Mouse (Mus musculus): ENCODE data around the gene Fbxo45. TPM values are rescaled to one million over a fixed set of nuclear protein-coding genes. Genes with fewer than 3 reads are reported as not detected.
A peak's percentile ranks its signal among the peaks of the same experiment; 100 is the strongest.

Fbxo45 gene
- polyA plus RNA-seq, 1 experiment = 29.6 TPM

DNA sequence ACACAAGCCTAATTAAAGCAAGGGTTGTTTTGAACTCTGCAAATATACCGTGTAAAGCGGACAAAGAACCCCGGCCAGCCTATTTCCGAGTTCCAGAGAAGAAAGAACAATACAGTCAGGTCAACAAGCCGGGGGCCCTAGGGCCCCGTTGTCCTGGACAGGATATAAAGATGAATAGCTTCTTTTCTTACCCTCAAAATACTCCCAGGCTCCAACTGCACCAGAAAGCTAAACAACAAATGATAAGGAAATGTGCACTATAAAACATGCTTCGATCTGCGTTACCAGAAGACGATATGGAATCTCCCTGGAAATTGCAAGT lies 46.0 kb downstream of the Fbxo45 start:
- Histone ChIP-seq H3K27me3 (ENCODE audit: control insufficient read depth, insufficient read depth, low read length) (no peaks in the 10 kb centered on the region), H3K27ac (ENCODE audit: insufficient read depth, low read length) (no peak overlapping the region; the same call in 1 of the 2 replicates), H3K4me1 (ENCODE audit: control insufficient read depth, insufficient read depth, low read length) (no peaks in the 10 kb centered on the region), H3K4me3 (replicated peaks; ENCODE audit: insufficient read depth, low read depth, low read length) (no peak overlapping the region)
- WGBS = 37% methylated on average over 9 of the region's 9 CpGs
- no peak for DNase-seq
- no peak for TF ChIP-seq CTCF (IDR thresholded peaks at IDR 0.05; ENCODE audit: borderline replicate concordance, insufficient read depth, low read depth, low read length)
- no peak for TF ChIP-seq POLR2A (IDR thresholded peaks at IDR 0.05; ENCODE audit: borderline replicate concordance, insufficient read depth, low read length)

DNA sequence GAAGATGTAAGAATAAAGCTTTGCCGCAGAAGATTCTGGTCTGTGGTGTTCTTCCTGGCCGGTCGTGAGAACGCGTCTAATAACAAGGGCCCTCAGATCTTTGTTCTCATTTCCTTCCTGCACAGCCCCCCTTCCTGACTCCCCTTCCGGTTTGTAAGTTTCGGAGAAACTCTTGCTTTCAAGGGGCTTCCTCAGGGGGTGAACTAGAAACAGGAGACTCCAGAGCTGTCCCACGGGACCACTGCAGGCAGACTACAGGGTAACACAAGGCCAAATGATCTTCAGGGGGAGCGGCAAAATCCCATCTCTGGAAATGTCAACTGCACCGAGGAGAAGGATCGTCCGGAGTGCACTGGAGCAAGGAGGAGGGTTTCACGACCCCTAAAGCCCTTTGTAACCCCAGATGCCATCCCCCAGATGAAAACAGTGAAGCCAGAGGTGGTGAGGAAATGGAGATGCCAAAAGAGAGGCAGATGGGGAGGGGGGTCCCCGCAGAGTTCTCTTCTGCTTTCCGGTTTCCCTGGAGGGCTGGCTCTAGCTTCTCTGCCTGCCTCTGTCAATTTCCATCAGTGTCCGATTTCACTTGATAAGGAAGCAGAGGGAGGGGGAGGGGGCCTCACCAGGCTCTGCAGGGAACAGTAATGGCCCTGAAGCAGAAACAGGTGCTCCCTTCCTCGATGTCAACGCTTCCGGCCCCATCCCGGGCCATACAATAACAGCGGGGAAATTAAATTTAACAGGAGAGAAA lies 46.5 kb downstream of the Fbxo45 start:
- no peak for DNase-seq
- Histone ChIP-seq H3K27ac (ENCODE audit: insufficient read depth, low read length) (peak overlapping the region; percentile 59; the same call in 1 of the 2 replicates), H3K4me1 (ENCODE audit: control insufficient read depth, insufficient read depth, low read length) (no peaks in the 10 kb centered on the region), H3K4me3 (replicated peaks; ENCODE audit: insufficient read depth, low read depth, low read length) (peak overlapping the region; percentile 46), H3K27me3 (ENCODE audit: control insufficient read depth, insufficient read depth, low read length) (no peaks in the 10 kb centered on the region)
- 30% methylated on average over 21 of the region's 21 CpGs for WGBS
- no peak for TF ChIP-seq POLR2A (IDR thresholded peaks at IDR 0.05; ENCODE audit: borderline replicate concordance, insufficient read depth, low read length)
- TF ChIP-seq CTCF (IDR thresholded peaks at IDR 0.05; ENCODE audit: borderline replicate concordance, insufficient read depth, low read depth, low read length) = no peak

DNA sequence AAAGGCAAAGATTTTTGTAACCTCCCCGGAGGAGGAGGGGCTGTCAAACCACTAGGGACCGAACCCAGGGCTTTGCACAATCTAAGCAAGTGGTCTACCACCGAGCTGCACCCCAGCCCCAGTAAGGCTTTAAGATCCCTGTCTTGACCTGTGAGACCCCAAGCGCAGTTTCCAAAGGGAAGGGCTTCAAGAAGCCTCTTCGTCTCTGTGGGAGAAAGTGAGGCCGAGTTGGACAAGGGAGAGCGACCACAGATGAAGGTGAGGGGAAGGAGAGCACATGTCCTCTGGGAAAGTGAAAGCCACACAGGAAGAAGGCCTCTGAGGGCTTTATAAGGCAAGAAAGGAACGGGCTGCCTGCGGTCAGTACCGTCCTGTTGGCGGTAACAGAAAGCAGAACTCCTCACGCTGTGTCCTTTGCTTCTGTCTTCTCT lies 56.9 kb downstream of the Fbxo45 start:
- H3K4me3 ChIP-seq (replicated peaks; ENCODE audit: insufficient read depth, low read depth, low read length) = no peak overlapping the region
- H3K27ac ChIP-seq (ENCODE audit: insufficient read depth, low read length) = no peak overlapping the region
- no peak for DNase-seq
- TF ChIP-seq POLR2A (IDR thresholded peaks at IDR 0.05; ENCODE audit: borderline replicate concordance, insufficient read depth, low read length) = no peak
- TF ChIP-seq CTCF (IDR thresholded peaks at IDR 0.05; ENCODE audit: borderline replicate concordance, insufficient read depth, low read depth, low read length) = no peak
- H3K4me1 ChIP-seq (ENCODE audit: control insufficient read depth, insufficient read depth, low read length) = peaks cover 6% of the 10 kb centered on the region; the same call in 1 of the 2 replicates
- 79% methylated on average over 12 of the region's 12 CpGs for WGBS
- no peaks in the 10 kb centered on the region for H3K27me3 ChIP-seq (ENCODE audit: control insufficient read depth, insufficient read depth, low read length)

DNA sequence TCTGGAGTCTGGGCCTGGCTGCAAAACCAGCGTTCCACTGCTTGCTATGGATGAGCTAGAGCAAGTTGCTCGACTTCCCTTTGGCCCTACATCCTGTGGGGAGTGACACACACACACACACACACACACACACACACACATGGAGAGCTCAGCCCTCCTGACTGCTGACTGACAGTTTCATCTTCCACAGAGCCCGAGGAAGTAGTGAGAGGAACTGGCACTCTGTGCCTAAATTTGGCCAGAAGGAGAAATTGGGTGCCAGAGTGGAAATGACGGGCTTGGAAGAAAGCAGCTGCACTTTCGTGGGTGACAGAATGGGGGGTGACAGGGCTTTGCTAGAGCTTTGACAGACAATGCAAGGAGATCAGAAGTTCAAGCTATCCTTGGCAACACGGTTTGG lies 57.8 kb downstream of the Fbxo45 start:
- TF ChIP-seq POLR2A (IDR thresholded peaks at IDR 0.05; ENCODE audit: borderline replicate concordance, insufficient read depth, low read length) (no peak), CTCF (IDR thresholded peaks at IDR 0.05; ENCODE audit: borderline replicate concordance, insufficient read depth, low read depth, low read length) (no peak)
- no peak for DNase-seq
- WGBS = 29% methylated on average over 6 of the region's 6 CpGs
- Histone ChIP-seq H3K4me3 (replicated peaks; ENCODE audit: insufficient read depth, low read depth, low read length) (no peak overlapping the region), H3K4me1 (ENCODE audit: control insufficient read depth, insufficient read depth, low read length) (peaks cover 6% of the 10 kb centered on the region; the same call in 1 of the 2 replicates), H3K27me3 (ENCODE audit: control insufficient read depth, insufficient read depth, low read length) (no peaks in the 10 kb centered on the region), H3K27ac (ENCODE audit: insufficient read depth, low read length) (no peak overlapping the region)

DNA sequence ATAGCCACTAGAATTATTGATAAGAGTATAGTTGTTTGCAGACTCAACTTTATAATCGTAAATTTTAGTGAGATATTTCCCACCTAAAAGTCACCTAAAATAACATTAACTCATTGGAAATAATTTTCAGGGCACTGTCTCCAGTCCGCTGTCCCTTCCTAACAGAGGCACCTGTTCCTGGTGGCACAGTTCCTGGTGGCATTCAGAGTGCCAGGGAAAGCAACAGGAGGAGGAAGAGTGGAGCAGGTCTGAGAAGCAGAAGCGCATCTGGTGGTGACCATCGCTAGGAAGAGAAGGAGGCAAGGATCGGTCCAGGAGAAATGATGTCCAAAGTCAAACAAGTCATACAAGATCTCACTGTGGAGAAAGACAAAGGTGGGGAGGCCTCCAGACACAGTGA lies 60.9 kb downstream of the Fbxo45 start:
- Histone ChIP-seq H3K4me3 (replicated peaks; ENCODE audit: insufficient read depth, low read depth, low read length) (no peak overlapping the region), H3K4me1 (ENCODE audit: control insufficient read depth, insufficient read depth, low read length) (peaks cover 6% of the 10 kb centered on the region; the same call in 1 of the 2 replicates), H3K27ac (ENCODE audit: insufficient read depth, low read length) (no peak overlapping the region), H3K27me3 (ENCODE audit: control insufficient read depth, insufficient read depth, low read length) (no peaks in the 10 kb centered on the region)
- WGBS = 11% methylated on average over 5 of the region's 5 CpGs
- peak; percentile 71 to 84 for DNase-seq
- TF ChIP-seq POLR2A (IDR thresholded peaks at IDR 0.05; ENCODE audit: borderline replicate concordance, insufficient read depth, low read length) = no peak
- TF ChIP-seq CTCF (IDR thresholded peaks at IDR 0.05; ENCODE audit: borderline replicate concordance, insufficient read depth, low read depth, low read length) = no peak

Other genes with a start within 250 kb of the Fbxo45 start
- gene Senp5, start 243.9 kb downstream of the Fbxo45 start, polyA plus RNA-seq (2012; rRNA removed) = 23.5 and 25.0 TPM in 2 replicates
- gene Pak2, start 167.8 kb downstream of the Fbxo45 start, polyA plus RNA-seq (2012; rRNA removed) = 22.0 and 22.5 TPM in 2 replicates
- 27.6 and 30.3 TPM in 2 replicates for gene Pigx, start 147.4 kb downstream of the Fbxo45 start, polyA plus RNA-seq (2012; rRNA removed)
- 45.4 and 46.9 TPM in 2 replicates for gene Cep19, start 147.4 kb downstream of the Fbxo45 start, polyA plus RNA-seq (2012; rRNA removed)
- gene Nrros, start 81.6 kb downstream of the Fbxo45 start, polyA plus RNA-seq (2012; rRNA removed) = 4.1 and 4.8 TPM in 2 replicates
- not detected in 2 replicates for gene Bex6, start 67.3 kb downstream of the Fbxo45 start, polyA plus RNA-seq (2012; rRNA removed)
- 10.8 and 11.1 TPM in 2 replicates for gene Wdr53, start 69 bp upstream of the Fbxo45 start, polyA plus RNA-seq (2012; rRNA removed)
- gene Smco1, start 24.3 kb upstream of the Fbxo45 start, polyA plus RNA-seq (2012; rRNA removed) = 0.11 and 0.23 TPM in 2 replicates
- 18.0 and 18.3 TPM in 2 replicates for gene Rnf168, start 30.3 kb upstream of the Fbxo45 start, polyA plus RNA-seq (2012; rRNA removed)
- gene Ubxn7, start 85.1 kb upstream of the Fbxo45 start, polyA plus RNA-seq (2012; rRNA removed) = 18.1 and 18.8 TPM in 2 replicates
- not detected in 2 replicates for gene Tm4sf19, start 153.3 kb upstream of the Fbxo45 start, polyA plus RNA-seq (2012; rRNA removed)
- 24.7 and 25.2 TPM in 2 replicates for gene Tctex1d2, start 172.5 kb upstream of the Fbxo45 start, polyA plus RNA-seq (2012; rRNA removed)
- 33.4 and 35.4 TPM in 2 replicates for gene Pcyt1a, start 183.8 kb upstream of the Fbxo45 start, polyA plus RNA-seq (2012; rRNA removed)
- gene Slc51a, start 240.7 kb upstream of the Fbxo45 start, polyA plus RNA-seq (2012; rRNA removed) = 0.03 and 0.05 TPM in 2 replicates
- gene Zdhhc19, start 249.1 kb upstream of the Fbxo45 start, polyA plus RNA-seq (2012; rRNA removed) = not detected in 2 replicates

All from cerebellum, adult 2 months (tissue).